Mouse (Mus musculus): Measurements from ENCODE around the gene Gm19668. TPM values are rescaled to one million over a fixed set of nuclear protein-coding genes. Genes with fewer than 3 reads are reported as not detected.

The Gm19668 gene
- not detected in 2 replicates for polyA plus RNA-seq (2012; ENCODE audit: insufficient read depth, insufficient read length, low replicate concordance, missing spikeins)

DNA sequence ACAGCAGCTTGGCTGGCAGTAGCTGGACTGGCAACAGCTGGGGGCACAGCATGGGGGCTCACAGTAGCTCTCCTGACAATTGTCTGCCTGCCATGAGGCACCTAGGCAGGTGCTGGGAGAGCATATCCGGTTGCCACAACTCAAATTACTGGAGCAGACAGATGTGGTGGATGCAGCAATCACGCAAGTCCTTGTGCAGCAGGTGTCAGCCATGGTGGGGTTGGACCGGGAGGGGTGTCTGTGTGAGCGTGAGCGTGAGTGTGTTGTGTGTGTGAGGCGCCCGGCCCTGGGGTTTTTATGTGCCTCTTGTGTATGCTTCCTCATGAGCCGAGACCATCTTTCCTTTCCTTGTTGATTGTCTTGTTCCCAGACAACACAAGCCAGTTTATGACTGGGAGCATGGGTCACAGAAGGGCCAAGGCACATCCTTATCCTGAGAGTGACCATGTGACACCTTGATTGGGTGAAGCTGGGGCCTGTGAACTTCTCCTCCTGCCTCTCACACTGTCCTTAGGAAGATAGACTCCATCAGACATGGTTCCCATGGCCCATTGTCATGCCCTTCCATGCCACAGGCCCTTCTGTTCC is at the start of gene Gm19668:
TSS of gene Gm19668 (minus strand) at position 213 of the 588 bp plus-strand sequence.
- peaks cover 3% of the 10 kb centered on the region; the same call in 1 of the 2 replicates for H3K4me1 ChIP-seq (ENCODE audit: control insufficient read depth, insufficient read depth, low read length)
- WGBS, result 68% methylated on average over 8 of the region's 8 CpGs
- H3K4me3 ChIP-seq (ENCODE audit: insufficient read depth, low read depth, low read length), result no peak within 1 kb of the TSS
- H3K27ac ChIP-seq (ENCODE audit: insufficient read depth, low read depth, low read length), result no peak within 1 kb of the TSS
- no peak for TF ChIP-seq POLR2A (IDR thresholded peaks at IDR 0.05; ENCODE audit: insufficient read depth, low read depth, low read length)
- no peak for TF ChIP-seq CTCF (IDR thresholded peaks at IDR 0.05; ENCODE audit: insufficient read depth, low read depth, low read length)

DNA sequence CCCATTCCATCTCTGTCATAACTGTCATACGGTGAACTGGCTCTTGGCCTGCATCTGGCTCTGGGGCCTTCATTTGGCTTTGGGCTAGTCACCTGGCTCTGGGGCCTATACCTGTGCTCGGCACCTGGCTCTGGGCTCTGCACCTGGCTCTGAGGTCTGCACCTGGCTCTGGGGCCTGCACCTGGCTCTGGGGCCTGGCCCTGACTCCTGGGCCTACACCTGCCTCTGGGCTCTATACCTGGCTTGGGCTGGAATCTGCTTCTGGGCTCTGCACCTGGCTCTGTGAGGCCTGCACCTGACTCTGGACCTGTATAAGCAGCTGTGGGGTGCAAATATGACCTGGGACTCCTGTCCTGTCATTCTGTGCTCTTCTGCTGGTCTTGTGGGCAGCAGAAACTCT is 48.6 kb upstream of the Gm19668 start:
- no peak for TF ChIP-seq POLR2A (IDR thresholded peaks at IDR 0.05; ENCODE audit: insufficient read depth, low read depth, low read length)
- no peak for TF ChIP-seq CTCF (IDR thresholded peaks at IDR 0.05; ENCODE audit: insufficient read depth, low read depth, low read length)
- 98% methylated on average over 2 of the region's 2 CpGs for WGBS
- H3K4me1 ChIP-seq (ENCODE audit: control insufficient read depth, insufficient read depth, low read length), result peaks cover 1% of the 10 kb centered on the region; the same call in 1 of the 2 replicates
- H3K27ac ChIP-seq (ENCODE audit: insufficient read depth, low read depth, low read length), result no peak overlapping the region
- H3K4me3 ChIP-seq (ENCODE audit: insufficient read depth, low read depth, low read length), result no peak overlapping the region

DNA sequence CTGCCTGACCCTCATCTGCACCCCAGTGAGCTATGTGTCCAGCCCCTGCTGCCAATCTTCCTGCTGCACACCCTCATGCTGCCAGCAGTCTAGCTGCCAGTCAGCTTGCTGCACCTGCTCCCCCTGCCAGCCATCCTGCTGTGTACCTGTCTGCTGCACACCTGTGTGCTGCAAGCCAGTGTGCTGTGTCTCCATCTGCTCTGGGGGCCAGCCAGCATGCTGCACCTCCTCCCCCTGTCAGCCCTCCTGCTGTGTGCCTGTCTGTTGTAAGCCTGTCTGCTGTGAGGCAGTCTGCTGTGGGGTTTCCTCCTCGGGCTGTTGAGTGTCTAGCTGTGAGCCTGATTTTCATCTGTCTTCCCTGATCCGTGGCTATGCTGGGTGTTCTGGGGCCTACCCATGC is 48.0 kb upstream of the Gm19668 start:
- 43% methylated on average over 2 of the region's 2 CpGs for WGBS
- Histone ChIP-seq H3K4me1 (ENCODE audit: control insufficient read depth, insufficient read depth, low read length) (no peaks in the 10 kb centered on the region), H3K27ac (ENCODE audit: insufficient read depth, low read depth, low read length) (no peak overlapping the region), H3K4me3 (ENCODE audit: insufficient read depth, low read depth, low read length) (no peak overlapping the region)
- TF ChIP-seq CTCF (IDR thresholded peaks at IDR 0.05; ENCODE audit: insufficient read depth, low read depth, low read length) (no peak), POLR2A (IDR thresholded peaks at IDR 0.05; ENCODE audit: insufficient read depth, low read depth, low read length) (no peak)

DNA sequence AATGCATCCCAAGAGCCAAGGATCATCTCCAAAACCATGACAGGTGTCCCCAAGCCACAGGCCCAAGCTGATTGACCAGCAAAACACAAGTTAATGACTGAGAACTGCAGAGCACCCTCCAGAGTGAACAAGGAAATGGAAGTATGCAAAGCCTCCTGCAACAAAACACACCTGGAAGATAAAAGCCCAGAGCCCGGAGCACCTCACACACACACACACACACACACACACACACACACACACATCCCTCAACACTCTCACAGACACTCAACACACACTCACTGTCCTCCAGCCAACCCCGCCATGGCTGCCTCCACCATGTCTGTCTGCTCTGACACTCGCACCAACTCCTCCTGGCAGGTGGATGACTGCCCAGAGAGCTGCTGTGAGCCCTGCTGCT is 47.6 kb upstream of the Gm19668 start, which contains the start of gene Gm36176:
TSS of gene Gm36176 (plus strand) at position 301 of the 400 bp plus-strand sequence.
- TF ChIP-seq CTCF (IDR thresholded peaks at IDR 0.05; ENCODE audit: insufficient read depth, low read depth, low read length) (no peak), POLR2A (IDR thresholded peaks at IDR 0.05; ENCODE audit: insufficient read depth, low read depth, low read length) (no peak)
- Histone ChIP-seq H3K27ac (ENCODE audit: insufficient read depth, low read depth, low read length) (no peak within 1 kb of the TSS), H3K4me3 (ENCODE audit: insufficient read depth, low read depth, low read length) (no peak within 1 kb of the TSS), H3K4me1 (ENCODE audit: control insufficient read depth, insufficient read depth, low read length) (no peaks in the 10 kb centered on the region)
- WGBS, result 82% methylated on average over 2 of the region's 3 CpGs

DNA sequence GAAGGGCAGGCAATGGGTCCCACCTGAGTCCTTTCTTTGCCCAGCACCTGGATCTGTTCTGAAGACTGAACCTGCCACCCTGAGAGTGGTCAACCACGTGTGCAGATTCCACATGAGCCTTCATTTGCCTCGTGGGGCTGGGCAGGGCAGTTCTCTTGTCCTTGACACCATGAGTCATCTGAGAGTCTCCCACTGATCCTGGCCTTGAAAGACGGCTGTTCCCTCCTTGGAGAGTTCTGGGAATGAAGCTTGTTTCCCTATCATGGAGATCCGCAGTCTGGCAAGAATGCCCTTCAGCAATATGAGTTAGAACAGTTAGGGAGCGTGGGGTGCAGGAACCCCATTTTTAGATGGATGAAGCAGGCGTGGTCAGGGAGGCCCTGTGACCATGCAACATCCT is 40.1 kb upstream of the Gm19668 start:
- no peaks in the 10 kb centered on the region for H3K4me1 ChIP-seq (ENCODE audit: control insufficient read depth, insufficient read depth, low read length)
- no peak for TF ChIP-seq CTCF (IDR thresholded peaks at IDR 0.05; ENCODE audit: insufficient read depth, low read depth, low read length)
- no peak for TF ChIP-seq POLR2A (IDR thresholded peaks at IDR 0.05; ENCODE audit: insufficient read depth, low read depth, low read length)
- H3K4me3 ChIP-seq (ENCODE audit: insufficient read depth, low read depth, low read length), result no peak overlapping the region
- H3K27ac ChIP-seq (ENCODE audit: insufficient read depth, low read depth, low read length), result no peak overlapping the region
- WGBS, result 76% methylated on average over 6 of the region's 6 CpGs

DNA sequence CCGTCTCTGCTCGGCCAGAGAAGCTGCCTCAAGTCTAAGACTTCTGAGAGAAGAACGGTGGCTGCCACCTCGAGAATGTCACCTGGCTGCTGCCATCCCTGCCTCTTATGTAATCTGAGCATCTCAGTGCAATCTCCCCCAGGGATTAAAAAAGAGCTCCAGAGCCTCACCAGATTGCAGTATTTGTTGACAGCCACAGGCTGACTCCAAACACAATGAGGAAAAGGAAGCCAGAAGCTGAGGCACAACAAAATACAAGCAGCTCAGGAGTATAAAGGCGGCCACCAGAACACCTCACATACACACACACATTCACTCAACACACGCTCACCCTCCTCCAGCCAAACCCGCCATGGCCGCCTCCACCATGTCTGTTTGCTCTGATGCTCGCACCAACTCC is 36.7 kb upstream of the Gm19668 start, which contains the start of gene Krtap10-10:
TSS of gene Krtap10-10 (plus strand) at position 301 of the 400 bp plus-strand sequence.
- TF ChIP-seq POLR2A (IDR thresholded peaks at IDR 0.05; ENCODE audit: insufficient read depth, low read depth, low read length) (no peak), CTCF (IDR thresholded peaks at IDR 0.05; ENCODE audit: insufficient read depth, low read depth, low read length) (no peak)
- H3K27ac ChIP-seq (ENCODE audit: insufficient read depth, low read depth, low read length), result no peak within 1 kb of the TSS
- H3K4me3 ChIP-seq (ENCODE audit: insufficient read depth, low read depth, low read length), result no peak within 1 kb of the TSS
- no peaks in the 10 kb centered on the region for H3K4me1 ChIP-seq (ENCODE audit: control insufficient read depth, insufficient read depth, low read length)
- WGBS, result 65% methylated on average over 9 of the region's 9 CpGs

DNA sequence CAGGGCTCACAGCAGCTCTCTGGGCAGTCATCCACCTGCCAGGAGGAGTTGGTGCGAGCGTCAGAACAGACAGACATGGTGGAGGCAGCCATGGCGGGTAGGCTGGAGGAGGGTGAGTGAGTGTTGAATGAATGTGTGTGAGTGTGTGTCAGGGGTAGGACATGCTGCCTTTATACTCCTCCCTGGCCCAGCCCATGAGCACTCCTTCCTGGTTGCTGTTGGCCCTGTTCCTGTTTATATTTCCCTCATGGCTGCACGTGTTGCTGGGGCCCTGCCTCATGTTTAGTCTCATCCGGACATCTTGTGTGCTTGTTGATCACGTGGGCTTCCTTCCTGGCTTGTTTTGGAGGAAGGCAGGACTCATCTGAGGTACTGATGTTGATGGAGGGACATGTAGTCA is 28.0 kb upstream of the Gm19668 start, which contains the start of gene Krtap10-4:
TSS of gene Krtap10-4 (minus strand) at position 145 of the 400 bp plus-strand sequence.
- Histone ChIP-seq H3K4me1 (ENCODE audit: control insufficient read depth, insufficient read depth, low read length) (no peaks in the 10 kb centered on the region), H3K27ac (ENCODE audit: insufficient read depth, low read depth, low read length) (no peak within 1 kb of the TSS), H3K4me3 (ENCODE audit: insufficient read depth, low read depth, low read length) (no peak within 1 kb of the TSS)
- TF ChIP-seq CTCF (IDR thresholded peaks at IDR 0.05; ENCODE audit: insufficient read depth, low read depth, low read length), result no peak
- TF ChIP-seq POLR2A (IDR thresholded peaks at IDR 0.05; ENCODE audit: insufficient read depth, low read depth, low read length), result no peak
- 52% methylated on average over 6 of the region's 6 CpGs for WGBS

DNA sequence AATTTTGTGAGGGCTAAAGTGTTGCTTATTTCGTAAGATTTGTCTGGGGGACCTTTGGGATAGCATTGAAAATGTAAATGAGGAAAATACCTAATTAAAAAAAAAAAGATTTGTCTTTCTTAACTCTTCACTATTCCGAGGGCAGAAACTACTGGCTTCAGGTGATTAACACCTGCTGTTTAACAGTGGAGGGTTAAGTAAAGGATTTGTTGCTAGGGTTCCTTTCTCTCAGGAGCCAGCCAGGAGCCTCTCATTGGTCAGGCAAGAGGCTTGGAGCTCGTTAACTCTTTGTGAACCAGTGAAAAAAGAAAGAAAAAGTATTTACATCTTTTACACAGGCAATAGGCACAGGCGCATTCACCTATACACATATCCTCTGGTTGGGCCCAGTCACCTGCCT is 20.3 kb upstream of the Gm19668 start:
- WGBS, result 59% methylated on average over 4 of the region's 4 CpGs

DNA sequence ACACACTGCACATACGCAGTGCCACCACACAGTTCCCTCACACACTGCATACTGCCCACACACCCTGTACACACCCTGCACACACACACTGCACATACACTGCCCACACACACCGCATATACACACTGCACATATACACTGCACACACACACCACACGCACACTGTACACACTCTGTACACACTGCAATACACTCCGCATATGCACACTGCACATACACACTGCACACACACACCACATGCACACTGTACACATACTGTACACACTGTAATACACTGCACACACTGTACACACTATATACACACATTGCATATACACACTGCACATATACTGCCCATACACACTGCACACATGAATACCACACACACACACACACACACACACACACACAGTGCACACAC is 19.6 kb upstream of the Gm19668 start:
- no peak overlapping the region for H3K27ac ChIP-seq (ENCODE audit: insufficient read depth, low read depth, low read length)
- no peaks in the 10 kb centered on the region for H3K4me1 ChIP-seq (ENCODE audit: control insufficient read depth, insufficient read depth, low read length)
- 99% methylated on average over 4 of the region's 4 CpGs for WGBS
- TF ChIP-seq CTCF (IDR thresholded peaks at IDR 0.05; ENCODE audit: insufficient read depth, low read depth, low read length) (no peak), POLR2A (IDR thresholded peaks at IDR 0.05; ENCODE audit: insufficient read depth, low read depth, low read length) (no peak)
- no peak overlapping the region for H3K4me3 ChIP-seq (ENCODE audit: insufficient read depth, low read depth, low read length)

More for the DNA sequence above, 20.3 kb upstream of the Gm19668 start:
- Histone ChIP-seq H3K4me1 (ENCODE audit: control insufficient read depth, insufficient read depth, low read length) (no peaks in the 10 kb centered on the region), H3K27ac (ENCODE audit: insufficient read depth, low read depth, low read length) (no peak overlapping the region), H3K4me3 (ENCODE audit: insufficient read depth, low read depth, low read length) (no peak overlapping the region)
- TF ChIP-seq CTCF (IDR thresholded peaks at IDR 0.05; ENCODE audit: insufficient read depth, low read depth, low read length) (no peak), POLR2A (IDR thresholded peaks at IDR 0.05; ENCODE audit: insufficient read depth, low read depth, low read length) (no peak)

Data from olfactory bulb, adult 2 months (tissue).